Mouse (Mus musculus): ENCODE results near the gene 9230112D13Rik. TPM values are rescaled to one million over a fixed set of nuclear protein-coding genes. Genes with fewer than 3 reads are reported as not detected.
A peak's percentile ranks its signal among the peaks of the same experiment; 100 is the strongest.

9230112D13Rik gene
- total RNA-seq, 2 experiments from 2014 or later: not detected

DNA sequence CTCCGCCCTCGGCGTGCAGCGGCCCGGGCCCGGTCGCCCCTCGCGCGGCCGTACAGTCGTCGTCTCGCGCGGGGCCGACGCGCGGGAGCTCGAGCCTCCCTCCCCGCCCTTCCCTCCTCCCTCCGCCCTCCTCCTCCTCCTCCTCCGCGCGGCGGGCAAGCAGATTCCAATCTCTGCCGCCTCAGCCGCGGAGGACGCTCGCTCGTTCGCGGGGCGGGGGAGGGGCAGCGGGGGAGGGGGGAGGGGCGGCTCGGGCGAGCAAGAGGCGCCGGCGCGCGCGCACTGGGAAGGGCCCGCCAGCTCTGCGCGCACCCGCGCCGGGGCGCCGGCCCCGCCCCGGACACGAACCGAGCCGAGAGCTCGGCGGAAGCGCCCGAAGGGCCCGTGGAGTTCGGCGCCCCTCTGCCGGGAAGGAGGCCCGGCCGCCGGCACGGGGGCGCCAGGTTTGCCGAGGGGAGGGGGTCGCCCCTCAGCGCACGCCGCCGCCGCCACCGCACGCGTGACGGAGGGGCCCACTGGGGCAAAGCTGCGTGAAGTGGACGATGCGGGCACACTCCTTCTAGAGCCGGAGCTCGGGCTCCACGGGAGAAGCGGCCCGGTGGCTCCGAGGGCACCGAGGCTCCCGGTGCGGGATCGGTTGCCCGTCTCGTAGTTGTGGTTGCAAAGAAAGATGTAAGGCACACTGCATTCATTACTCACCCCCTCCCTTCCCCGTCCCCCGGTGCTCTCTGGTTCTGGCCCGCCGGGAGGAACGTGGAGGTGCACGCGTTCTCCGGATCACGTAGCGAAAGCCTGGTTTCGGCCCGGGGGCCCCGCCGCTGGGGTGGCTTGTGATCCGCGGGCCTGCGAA is 19.9 kb downstream of the 9230112D13Rik start:
- intact Hi-C loops (cut with DNase I): loop anchor here (1.0 to 5.0 kb wide), 2 partner anchors 47 to 60 kb away; no protein-coding TSS in a partner anchor
- peak; percentile 89 to 92 for DNase-seq (ENCODE audit: low spot score in 2 of 2)

DNA sequence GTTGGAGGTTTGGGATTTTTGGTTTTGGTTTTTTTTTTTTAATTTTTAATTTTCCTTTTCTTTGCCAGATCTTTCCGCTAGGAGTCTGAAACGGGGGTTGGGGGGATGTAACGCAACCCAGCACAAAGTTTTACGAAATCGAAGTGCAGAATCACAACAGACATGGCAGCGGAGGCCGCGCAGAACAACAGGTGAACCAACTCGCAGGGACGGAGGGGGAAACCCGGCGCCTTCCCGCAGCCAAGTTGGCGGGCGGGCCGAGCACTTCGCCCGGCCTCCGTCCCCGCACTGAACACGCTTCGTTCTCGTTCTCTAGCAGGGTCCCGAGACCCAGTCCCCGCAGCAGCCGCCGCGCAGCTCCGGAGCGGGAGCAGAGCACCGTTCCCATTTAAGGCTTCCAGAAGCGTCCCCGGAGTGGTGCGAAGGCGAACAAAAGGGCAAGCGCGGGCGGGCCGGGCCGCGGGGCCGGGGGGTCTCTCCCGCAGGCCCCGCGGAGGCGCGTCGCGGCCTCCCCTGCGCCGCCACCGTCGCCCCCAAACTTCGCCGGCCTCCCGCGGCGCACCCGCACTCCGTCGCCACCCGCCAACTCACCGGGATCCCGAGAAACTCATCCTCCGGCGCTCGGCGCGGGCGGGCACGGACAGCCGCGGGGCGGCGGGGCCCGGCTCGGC is 20.7 kb downstream of the 9230112D13Rik start:
- DNase-seq (ENCODE audit: low spot score in 2 of 2): peak; percentile 61 to 75
- intact Hi-C loops (cut with DNase I): loop anchor here (1.0 to 5.0 kb wide), 2 partner anchors 47 to 60 kb away; no protein-coding TSS in a partner anchor

GRCm38 (mm10) chr14:34501447-34501803 is 21.2 kb downstream of the 9230112D13Rik start:
- no peak for DNase-seq (ENCODE audit: low spot score in 2 of 2)
- intact Hi-C loops (cut with DNase I): loop anchor here (5.0 kb wide), 1 partner anchor 59 kb away; no protein-coding TSS in a partner anchor

DNA sequence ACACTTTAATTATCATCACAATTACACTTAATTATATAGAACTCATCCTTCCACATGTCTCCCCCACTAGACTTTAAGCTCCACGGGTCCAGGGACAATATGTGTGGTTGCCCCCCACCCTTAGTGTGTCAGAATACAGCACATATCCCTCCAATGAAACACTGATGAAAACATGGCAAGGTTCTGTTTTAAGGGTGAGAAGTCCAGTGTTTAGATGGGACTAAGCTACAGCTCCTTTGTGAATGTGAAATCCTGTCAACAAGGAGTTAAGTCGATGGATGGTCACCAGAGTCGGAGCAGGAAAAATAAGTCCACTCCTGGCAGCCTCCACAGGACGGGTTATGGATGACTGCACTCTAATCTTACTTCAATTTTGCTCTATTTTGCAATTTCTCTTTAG is 22.3 kb downstream of the 9230112D13Rik start:
- no peak for DNase-seq (ENCODE audit: low spot score in 2 of 2)
- intact Hi-C loops (cut with DNase I): loop anchor here (5.0 kb wide), 1 partner anchor 58 kb away; no protein-coding TSS in a partner anchor

DNA sequence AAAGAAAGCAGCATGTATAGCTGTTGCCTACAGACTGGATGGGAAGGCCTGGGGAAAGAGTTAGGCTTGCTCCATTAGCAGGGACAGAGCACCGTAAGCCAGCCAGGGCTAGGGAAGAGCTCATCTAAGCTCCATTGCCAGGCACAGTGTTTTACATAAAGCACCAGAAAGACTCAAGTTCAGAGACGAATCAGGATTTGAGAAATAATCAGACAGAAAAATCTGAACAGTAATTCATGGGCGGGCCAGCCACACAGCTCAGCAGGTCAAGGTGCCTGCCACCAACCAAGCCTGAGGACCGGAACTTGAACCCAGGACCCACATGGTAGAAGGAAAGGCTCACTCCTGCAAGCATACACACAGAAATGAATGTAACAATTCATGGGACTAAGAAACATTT is 22.9 kb downstream of the 9230112D13Rik start:
- no peak for DNase-seq (ENCODE audit: low spot score in 2 of 2)
- intact Hi-C loops (cut with DNase I): loop anchor here (5.0 kb wide), 1 partner anchor 57 kb away; no protein-coding TSS in a partner anchor

- intact Hi-C loops (cut with DNase I): no loop called here
- DNase-seq (ENCODE audit: low spot score in 2 of 2): no peak
These were observed 25.3 kb downstream of the 9230112D13Rik start for GRCm38 (mm10) chr14:34497346-34497745.

DNA sequence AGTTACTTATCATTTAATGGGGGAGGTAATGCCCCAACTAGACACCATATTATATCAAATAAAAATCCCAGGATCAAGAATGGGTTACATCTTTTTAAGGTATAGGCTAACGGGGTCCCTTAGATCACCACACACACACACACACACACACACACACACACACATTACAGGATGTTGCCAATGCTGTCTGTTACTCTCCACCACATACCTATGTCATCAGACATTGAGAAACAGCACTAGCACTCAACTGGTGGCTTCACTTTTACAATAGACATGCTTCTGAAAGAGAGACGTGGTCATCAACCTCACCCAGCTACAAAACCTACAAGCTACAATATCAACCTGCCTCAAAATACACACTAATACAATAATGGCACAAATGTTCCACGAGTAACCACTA is 28.9 kb downstream of the 9230112D13Rik start:
- intact Hi-C loops (cut with DNase I): no loop called here
- DNase-seq (ENCODE audit: low spot score in 2 of 2): no peak

- intact Hi-C loops (cut with DNase I): no loop called here
- DNase-seq (ENCODE audit: low spot score in 2 of 2): no peak
These were observed 29.9 kb downstream of the 9230112D13Rik start for GRCm38 (mm10) chr14:34492688-34493087.

GRCm38 (mm10) chr14:34490965-34491364 is 31.6 kb downstream of the 9230112D13Rik start:
- intact Hi-C loops (cut with DNase I): no loop called here
- no peak for DNase-seq (ENCODE audit: low spot score in 2 of 2)

DNA sequence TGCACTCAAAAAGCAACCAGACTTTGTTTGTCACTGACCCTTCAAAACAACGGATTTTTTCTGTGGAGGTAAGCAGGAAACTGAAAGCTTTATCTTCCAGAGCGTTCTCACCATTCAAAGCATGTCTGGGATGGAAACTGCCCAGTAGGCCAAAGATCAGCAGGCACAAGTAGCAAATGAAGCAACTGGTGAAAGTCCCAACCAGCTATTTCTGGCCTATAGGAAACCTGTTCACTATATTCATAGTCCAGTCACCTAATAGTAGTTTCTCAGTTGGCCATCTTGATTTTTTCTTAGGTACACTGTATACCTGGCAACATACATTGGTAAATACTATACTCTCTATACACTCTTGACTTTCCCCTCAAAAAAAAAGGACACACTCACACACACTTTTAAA is 32.7 kb downstream of the 9230112D13Rik start:
- no peak for DNase-seq (ENCODE audit: low spot score in 2 of 2)
- intact Hi-C loops (cut with DNase I): no loop called here

- no peak for DNase-seq (ENCODE audit: low spot score in 2 of 2)
- intact Hi-C loops (cut with DNase I): no loop called here
These were observed 36.4 kb downstream of the 9230112D13Rik start for GRCm38 (mm10) chr14:34486169-34486568.

GRCm38 (mm10) chr14:34483469-34484341 is 38.9 kb downstream of the 9230112D13Rik start:
- intact Hi-C loops (cut with DNase I): no loop called here
- no peak for DNase-seq (ENCODE audit: low spot score in 2 of 2)

- intact Hi-C loops (cut with DNase I): no loop called here
These were observed 51.0 kb downstream of the 9230112D13Rik start for GRCm38 (mm10) chr14:34471591-34471990.

GRCm38 (mm10) chr14:34466291-34466690 is 56.3 kb downstream of the 9230112D13Rik start:
- intact Hi-C loops (cut with DNase I): no loop called here
- no peak for DNase-seq (ENCODE audit: low spot score in 2 of 2)

More at GRCm38 (mm10) chr14:34471591-34471990, 51.0 kb downstream of the 9230112D13Rik start:
- DNase-seq (ENCODE audit: low spot score in 2 of 2): no peak

Other genes starting within 250 kb of the 9230112D13Rik start
- 10 to 100 TPM; 12.5 to 14.0 TPM for gene Shld2, start 212.3 kb downstream of the 9230112D13Rik start, total RNA-seq (2021)
- 100 to 1,000 TPM; 245 to 282 TPM for gene Glud1, start 212.1 kb downstream of the 9230112D13Rik start, total RNA-seq (2021)
- gene Fam25c, start 167.4 kb downstream of the 9230112D13Rik start, total RNA-seq (2021): not detected
- 1 to 10 TPM; 3.2 to 4.9 TPM for gene Sncg, start 148.0 kb downstream of the 9230112D13Rik start, total RNA-seq (2021)
- gene Mmrn2, start 147.3 kb downstream of the 9230112D13Rik start, total RNA-seq (2021): 1 to 10 TPM; 3.6 to 3.8 TPM
- gene Bmpr1a, start 19.5 kb downstream of the 9230112D13Rik start, total RNA-seq (2021): 10 to 100 TPM; 34.3 to 38.3 TPM
- 1 to 10 TPM; 2.8 to 3.3 TPM for gene Ldb3, start 65.9 kb upstream of the 9230112D13Rik start, total RNA-seq (2021)
- not detected for gene Opn4, start 77.3 kb upstream of the 9230112D13Rik start, total RNA-seq (2021)
- gene Wapl, start 151.1 kb upstream of the 9230112D13Rik start, total RNA-seq (2021): 10 to 100 TPM; 41.7 to 44.5 TPM

Data from left cerebral cortex, postnatal 36 days (tissue).